Mouse (Mus musculus): ENCODE results near the gene Ewsr1. TPM values are rescaled to one million over a fixed set of nuclear protein-coding genes. Genes with fewer than 3 reads are reported as not detected.

Gene Ewsr1
- total and polyA plus RNA-seq, 3 experiments, result 399 to 1,267 (median 418) TPM

- dilution Hi-C loops (cut with MboI; ENCODE audit: extremely low pct_ligation_motif_present, extremely low pct_unique_long_range_greater_than_20kb, low sequenced_read_pairs) (no loop called here), in situ Hi-C loops (cut with MboI; ENCODE audit: low pct_ligation_motif_present, low pct_unique_long_range_greater_than_20kb, low sequenced_read_pairs) (no loop called here)
- no peaks in the 10 kb centered on the region for H3K4me1 ChIP-seq (ENCODE audit: control insufficient read depth in 1 of 2, insufficient read depth in 2 of 2)
- no peak overlapping the region for H3K4me3 ChIP-seq (replicated peaks in 1 of 3; ENCODE audit: low read depth in 2 of 3, low read length in 2 of 3, poor library complexity in 1 of 3)
- H3K9me3 ChIP-seq (replicated peaks; ENCODE audit: low read length), result no peaks in the 10 kb centered on the region
- TF ChIP-seq HCFC1 (IDR thresholded peaks at IDR 0.05; ENCODE audit: low read depth, low read length), result no peak
- no peak for TF ChIP-seq NRF1 (IDR thresholded peaks at IDR 0.05; ENCODE audit: low read depth, low read length)
- no peak for TF ChIP-seq SMC3 (IDR thresholded peaks at IDR 0.05; ENCODE audit: low read depth, low read length)
- TF ChIP-seq ZKSCAN1 (IDR thresholded peaks at IDR 0.05; ENCODE audit: borderline replicate concordance, low read depth, low read length), result no peak
- no peak for TF ChIP-seq CTCF (conservative IDR thresholded peaks at IDR 0.05 in 1 of 2, IDR thresholded peaks at IDR 0.05 in 1 of 2; ENCODE audit: low read depth in 2 of 2, low read length in 2 of 2)
- TF ChIP-seq EP300 (IDR thresholded peaks at IDR 0.05; ENCODE audit: low read length), result no peak
- TF ChIP-seq MEF2A (IDR thresholded peaks at IDR 0.05; ENCODE audit: borderline replicate concordance, low read depth, low read length), result no peak
- no peak for TF ChIP-seq TCF12 (IDR thresholded peaks at IDR 0.05; ENCODE audit: low read depth, low read length)
- no peak for TF ChIP-seq ZMIZ1 (IDR thresholded peaks at IDR 0.05; ENCODE audit: low read depth, low read length)
- no peak for TF ChIP-seq IRF4 (IDR thresholded peaks at IDR 0.05; ENCODE audit: low read depth, low read length)
- no peak for TF ChIP-seq TBP (conservative IDR thresholded peaks at IDR 0.05; ENCODE audit: low read depth, low read length)
- no peak for TF ChIP-seq ZNF384 (IDR thresholded peaks at IDR 0.05; ENCODE audit: low read depth, low read length)
- TF ChIP-seq JUND (conservative IDR thresholded peaks at IDR 0.05; ENCODE audit: low read depth, low read length), result no peak
- no peak for TF ChIP-seq NELFE (IDR thresholded peaks at IDR 0.05; ENCODE audit: low read depth, low read length)
- no peak overlapping the region for H3K27ac ChIP-seq (ENCODE audit: insufficient read depth, low read depth)
- no peaks in the 10 kb centered on the region for H3K79me2 ChIP-seq (replicated peaks; ENCODE audit: control insufficient read depth, extremely low read depth, insufficient read depth, poor library complexity, severe bottlenecking)
- no peak overlapping the region for H3K4me2 ChIP-seq (ENCODE audit: insufficient read depth, low read depth, poor library complexity, severe bottlenecking)
- H3K9ac ChIP-seq (ENCODE audit: insufficient read depth, low read depth), result no peak overlapping the region
- no peaks in the 10 kb centered on the region for H3K27me3 ChIP-seq (replicated peaks)
- peaks cover 86 to 100% of the 10 kb centered on the region in 2 experiments for H3K36me3 ChIP-seq (replicated peaks in 1 of 2; ENCODE audit: control insufficient read depth in 1 of 2, insufficient read depth in 1 of 2, low read length in 1 of 2)
- no peak for DNase-seq (ENCODE audit: extremely low read depth)
These were observed 61.8 kb downstream of the Ewsr1 start for GRCm38 (mm10) chr11:5037146-5037854.

- Histone ChIP-seq H3K4me3 (replicated peaks in 1 of 3; ENCODE audit: low read depth in 2 of 3, low read length in 2 of 3, poor library complexity in 1 of 3) (no peak overlapping the region), H3K4me2 (ENCODE audit: insufficient read depth, low read depth, poor library complexity, severe bottlenecking) (no peak overlapping the region), H3K36me3 (replicated peaks in 1 of 2; ENCODE audit: control insufficient read depth in 1 of 2, insufficient read depth in 1 of 2, low read length in 1 of 2) (peaks cover 83 to 100% of the 10 kb centered on the region in 2 experiments), H3K4me1 (ENCODE audit: control insufficient read depth in 1 of 2, insufficient read depth in 2 of 2) (no peaks in the 10 kb centered on the region), H3K9ac (ENCODE audit: insufficient read depth, low read depth) (no peak overlapping the region), H3K27me3 (replicated peaks) (no peaks in the 10 kb centered on the region), H3K79me2 (replicated peaks; ENCODE audit: control insufficient read depth, extremely low read depth, insufficient read depth, poor library complexity, severe bottlenecking) (no peaks in the 10 kb centered on the region), H3K27ac (ENCODE audit: insufficient read depth, low read depth) (no peak overlapping the region), H3K9me3 (replicated peaks; ENCODE audit: low read length) (no peaks in the 10 kb centered on the region)
- TF ChIP-seq NELFE (IDR thresholded peaks at IDR 0.05; ENCODE audit: low read depth, low read length), result no peak
- no peak for TF ChIP-seq MAFK (IDR thresholded peaks at IDR 0.05; ENCODE audit: insufficient replicate concordance, low read length)
- TF ChIP-seq CHD2 (IDR thresholded peaks at IDR 0.05; ENCODE audit: low read length), result no peak
- no peak for TF ChIP-seq ZC3H11A (IDR thresholded peaks at IDR 0.05; ENCODE audit: low read depth, low read length)
- TF ChIP-seq HCFC1 (IDR thresholded peaks at IDR 0.05; ENCODE audit: low read depth, low read length), result no peak
- no peak for TF ChIP-seq RCOR1 (conservative IDR thresholded peaks at IDR 0.05; ENCODE audit: low read depth, low read length)
- no peak for TF ChIP-seq ETS1 (conservative IDR thresholded peaks at IDR 0.05; ENCODE audit: low read depth, low read length)
- TF ChIP-seq POLR2AphosphoS2 (IDR thresholded peaks at IDR 0.05; ENCODE audit: low read depth, low read length), result no peak
- no peak for TF ChIP-seq UBTF (IDR thresholded peaks at IDR 0.05; ENCODE audit: low read depth, low read length)
- TF ChIP-seq ELF1 (IDR thresholded peaks at IDR 0.05; ENCODE audit: low read depth, low read length), result no peak
- no peak for TF ChIP-seq MYC (IDR thresholded peaks at IDR 0.05; ENCODE audit: low read depth, low read length)
- TF ChIP-seq TBP (conservative IDR thresholded peaks at IDR 0.05; ENCODE audit: low read depth, low read length), result no peak
- no peak for TF ChIP-seq USF2 (conservative IDR thresholded peaks at IDR 0.05; ENCODE audit: low read depth, low read length)
- no peak for TF ChIP-seq JUND (conservative IDR thresholded peaks at IDR 0.05; ENCODE audit: low read depth, low read length)
- no peak for TF ChIP-seq JUN (IDR thresholded peaks at IDR 0.05; ENCODE audit: insufficient read depth, low read depth, low read length)
- no peak for TF ChIP-seq MAZ (IDR thresholded peaks at IDR 0.05; ENCODE audit: low read depth, low read length)
- in situ Hi-C loops (cut with MboI; ENCODE audit: low pct_ligation_motif_present, low pct_unique_long_range_greater_than_20kb, low sequenced_read_pairs) (no loop called here), dilution Hi-C loops (cut with MboI; ENCODE audit: extremely low pct_ligation_motif_present, extremely low pct_unique_long_range_greater_than_20kb, low sequenced_read_pairs) (no loop called here)
- DNase-seq (ENCODE audit: extremely low read depth), result no peak
These were observed 63.6 kb downstream of the Ewsr1 start for GRCm38 (mm10) chr11:5035421-5035820.
